Mouse (Mus musculus): ENCODE data around the gene Gjb5. TPM values are rescaled to one million over a fixed set of nuclear protein-coding genes. Genes with fewer than 3 reads are reported as not detected.
A peak's percentile ranks its signal among the peaks of the same experiment; 100 is the strongest.

Gjb5 gene
- total RNA-seq, 2 experiments from 2014 or later: 0.70 to 0.88 TPM

- DNase-seq (ENCODE audit: low spot score in 2 of 2): no peak
Measured at GRCm38 (mm10) chr4:127352594-127352993, 5.4 kb downstream of the Gjb5 start.

GRCm38 (mm10) chr4:127349560-127350300, 8.3 kb downstream of the Gjb5 start:
- no peak for DNase-seq (ENCODE audit: low spot score in 2 of 2)

GRCm38 (mm10) chr4:127345000-127345399, 13.0 kb downstream of the Gjb5 start:
- no peak for DNase-seq (ENCODE audit: low spot score in 2 of 2)

GRCm38 (mm10) chr4:127341372-127341771, 16.6 kb downstream of the Gjb5 start:
- no peak for DNase-seq (ENCODE audit: low spot score in 2 of 2)

GRCm38 (mm10) chr4:127337668-127338067, 20.3 kb downstream of the Gjb5 start:
- DNase-seq (ENCODE audit: low spot score in 2 of 2): no peak

- DNase-seq (ENCODE audit: low spot score in 2 of 2): no peak
Measured at GRCm38 (mm10) chr4:127334870-127335504, 23.0 kb downstream of the Gjb5 start.

- no peak for DNase-seq (ENCODE audit: low spot score in 2 of 2)
Measured at GRCm38 (mm10) chr4:127331171-127331570, 26.8 kb downstream of the Gjb5 start.

GRCm38 (mm10) chr4:127330181-127331100, 27.5 kb downstream of the Gjb5 start, which contains the start of gene Gjb3:
TSS of gene Gjb3 (minus strand) at chr4:127330844.
- DNase-seq (ENCODE audit: low spot score in 2 of 2): no peak

- DNase-seq (ENCODE audit: low spot score in 2 of 2): no peak
Measured at GRCm38 (mm10) chr4:127329751-127330150, 28.2 kb downstream of the Gjb5 start.

- DNase-seq (ENCODE audit: low spot score in 2 of 2): no peak
Measured at GRCm38 (mm10) chr4:127329046-127329445, 28.9 kb downstream of the Gjb5 start.

- no peak for DNase-seq (ENCODE audit: low spot score in 2 of 2)
Measured at GRCm38 (mm10) chr4:127328378-127328777, 29.6 kb downstream of the Gjb5 start.

GRCm38 (mm10) chr4:127327749-127328148, 30.2 kb downstream of the Gjb5 start:
- no peak for DNase-seq (ENCODE audit: low spot score in 2 of 2)

- no peak for DNase-seq (ENCODE audit: low spot score in 2 of 2)
Measured at GRCm38 (mm10) chr4:127327258-127327657, 30.7 kb downstream of the Gjb5 start.

- no peak for DNase-seq (ENCODE audit: low spot score in 2 of 2)
Measured at GRCm38 (mm10) chr4:127325276-127325675, 32.7 kb downstream of the Gjb5 start.

GRCm38 (mm10) chr4:127324759-127325158, 33.2 kb downstream of the Gjb5 start:
- DNase-seq (ENCODE audit: low spot score in 2 of 2): peak; percentile 61 to 78

GRCm38 (mm10) chr4:127324296-127324695, 33.7 kb downstream of the Gjb5 start:
- DNase-seq (ENCODE audit: low spot score in 2 of 2): no peak

GRCm38 (mm10) chr4:127323651-127324050, 34.3 kb downstream of the Gjb5 start:
- DNase-seq (ENCODE audit: low spot score in 2 of 2): no peak

- DNase-seq (ENCODE audit: low spot score in 2 of 2): peak in 1 of 2 experiments; percentile 61
Measured at GRCm38 (mm10) chr4:127319613-127320012, 38.4 kb downstream of the Gjb5 start.

GRCm38 (mm10) chr4:127317143-127317542, 40.8 kb downstream of the Gjb5 start:
- DNase-seq (ENCODE audit: low spot score in 2 of 2): no peak

GRCm38 (mm10) chr4:127315753-127316152, 42.2 kb downstream of the Gjb5 start:
- DNase-seq (ENCODE audit: low spot score in 2 of 2): no peak

- DNase-seq (ENCODE audit: low spot score in 2 of 2): no peak
Measured at GRCm38 (mm10) chr4:127314585-127314984, 43.4 kb downstream of the Gjb5 start.

GRCm38 (mm10) chr4:127313861-127314260, 44.1 kb downstream of the Gjb5 start, which contains the start of gene Gja4:
TSS of gene Gja4 (minus strand) at chr4:127314039.
- DNase-seq (ENCODE audit: low spot score in 2 of 2): peak in 1 of 2 experiments; percentile 72
